Mouse (Mus musculus) embryo, embryonic 10 days (tissue): Measurements from ENCODE around the gene Cnnm2.

Source experiments
- DNase-seq: peaks from one replicate; pipeline ENCODE4 v3.0.0-alpha.2; 2015; ENCODE audit warnings: low spot score

Gene Cnnm2

GRCm38 (mm10) chr19:46929044-46929587, 167.7 kb downstream of the Cnnm2 start:
- no peak for DNase-seq
